Mouse (Mus musculus) CH12.LX (cell line): ENCODE measurements at regions not wholly inside any gene's neighbourhood (a gene's known extent, or its start where the extent isn't known, plus 50 kb on each side); places are given as distances from the start of the nearest gene placed in this dataset.

ENCODE experiments used
- CTCF ChIP-seq, 2 experiments: IDR thresholded peaks in 1 of 2; conservative IDR thresholded peaks in 1 of 2; 2 replicates each; pipeline ENCODE4 v1.5.1; 2011 to 2012; ENCODE audit warnings: low read depth in 2 of 2, low read length in 2 of 2, improper control_type of control experiment in 1 of 2, inconsistent platforms in 1 of 2, mild to moderate bottlenecking in 1 of 2, moderate library complexity in 1 of 2
- EP300 ChIP-seq: IDR thresholded peaks from 2 replicates; pipeline ENCODE4 v1.6.1; 2011; ENCODE audit warnings: low read length, improper control_type of control experiment
- HCFC1 ChIP-seq: IDR thresholded peaks from 2 replicates; pipeline ENCODE4 v1.6.1; 2012; ENCODE audit warnings: low read depth, mild to moderate bottlenecking, inconsistent platforms, low read length, improper control_type of control experiment
- POLR2A ChIP-seq: IDR thresholded peaks from 2 replicates; pipeline ENCODE4 v1.6.1; 2011; ENCODE audit warnings: low read depth, mild to moderate bottlenecking, improper control_type of control experiment, low read length
- RCOR1 ChIP-seq: conservative IDR thresholded peaks from 2 replicates; pipeline ENCODE4 v1.6.1; 2012; ENCODE audit warnings: low read depth, mild to moderate bottlenecking, inconsistent platforms, low read length, improper control_type of control experiment
- USF1 ChIP-seq: IDR thresholded peaks from 2 replicates; pipeline ENCODE4 v1.6.1; 2014; ENCODE audit warnings: low read depth, mild to moderate bottlenecking, inconsistent platforms, low read length, improper control_type of control experiment
- ZNF384 ChIP-seq: IDR thresholded peaks from 2 replicates; pipeline ENCODE4 v1.6.1; 2012; ENCODE audit warnings: low read depth, low read length, improper control_type of control experiment, inconsistent platforms

DNA sequence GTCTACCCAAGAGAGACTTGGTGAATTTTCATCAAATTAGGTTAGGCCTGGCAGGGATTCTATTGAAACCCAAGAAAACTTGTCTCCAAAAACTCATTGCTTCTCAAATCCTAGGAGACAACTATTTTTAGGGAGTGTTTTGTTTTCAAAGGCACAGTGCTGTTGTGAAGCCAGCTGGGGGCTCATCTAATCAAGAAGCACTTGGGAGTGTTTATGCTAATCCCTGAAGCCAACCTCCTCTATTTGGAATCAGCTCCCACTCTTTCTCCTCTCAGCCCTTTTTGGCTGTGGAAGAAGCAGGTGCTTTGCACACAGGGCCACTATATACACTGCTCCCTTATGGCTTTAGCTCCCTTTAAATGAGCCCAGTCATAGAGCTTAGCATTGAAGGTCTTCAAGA lies 64.0 kb upstream of the Adcy1 start:
- TF ChIP-seq EP300 (no peak), USF1 (no peak), ZNF384 (no peak), HCFC1 (no peak), CTCF (conservative IDR thresholded peaks at IDR 0.05 in 1 of 2, IDR thresholded peaks at IDR 0.05 in 1 of 2; ENCODE audit: low read depth in 2 of 2, low read length in 2 of 2) (no peak), POLR2A (no peak), RCOR1 (no peak)
